Mouse (Mus musculus) kidney, adult 2 months (tissue): ENCODE measurements around the gene Tcf7l1. TPM values are rescaled to one million over a fixed set of nuclear protein-coding genes. Genes with fewer than 3 reads are reported as not detected.
A peak's percentile ranks its signal among the peaks of the same experiment; 100 is the strongest.

Experiments used
- DNase-seq: peaks from one replicate; pipeline ENCODE4 v3.0.0; 2021
- H3K27ac ChIP-seq: fragments of 200-500 bp; 2 replicates; pipeline ENCODE4 v1.5.1; 2012; ENCODE audit warnings: low read depth, low read length, control low read depth, inconsistent platforms; ENCODE audit not compliant: insufficient read depth
- H3K27me3 ChIP-seq: fragments of 200-500 bp; replicated peaks from 2 replicates; pipeline ENCODE4 v1.6.1; 2012; ENCODE audit warnings: mild to moderate bottlenecking, moderate library complexity, low read length, inconsistent platforms; ENCODE audit not compliant: control insufficient read depth, insufficient read depth
- H3K36me3 ChIP-seq: fragments of 200-500 bp; 2 replicates; pipeline ENCODE4 v1.6.1; 2012; ENCODE audit warnings: mild to moderate bottlenecking, moderate library complexity, low read length, inconsistent platforms; ENCODE audit not compliant: control insufficient read depth, insufficient read depth
- H3K4me1 ChIP-seq: fragments of 200-500 bp; 2 replicates; pipeline ENCODE4 v1.6.1; 2011; ENCODE audit warnings: low read length; ENCODE audit not compliant: control insufficient read depth, insufficient read depth
- H3K4me3 ChIP-seq: fragments of 200-500 bp; 2 replicates; pipeline ENCODE4 v1.5.1; 2011; ENCODE audit warnings: mild to moderate bottlenecking, low read depth, low read length, control low read depth; ENCODE audit not compliant: insufficient read depth
- CTCF ChIP-seq: fragments of 200-500 bp; conservative IDR thresholded peaks from 2 replicates; pipeline ENCODE4 v1.5.1; 2011; ENCODE audit warnings: low read depth, mild to moderate bottlenecking, control low read depth, low read length, moderate library complexity, mixed read lengths; ENCODE audit not compliant: insufficient read depth, insufficient read length
- POLR2A ChIP-seq: fragments of 200-500 bp; IDR thresholded peaks from one replicate; pipeline ENCODE4 v1.6.1; 2011; ENCODE audit warnings: low read depth, low read length, control low read depth
- WGBS: fragments of 180-500 bp; shearing (Covaris S2); methylation state at CpG from one replicate; pipeline ENCODE4 v1.1.7; 2018; 5-methylcytosine and 5-hydroxymethylcytosine counted together
- polyA plus RNA-seq: library from polyadenylated mRNA; depleted of rRNA; stranded (reverse); fragments of >200 nt; gene quantifications from 2 replicates; pipeline ENCODE4 v1.2.3, GENCODE M21; 2012

Gene Tcf7l1
- polyA plus RNA-seq, 1 experiment, result 16.3 TPM

- 64% methylated on average over 5 of the region's 5 CpGs for WGBS
- no peak for DNase-seq
- peaks cover 14% of the 10 kb centered on the region; the same call in 1 of the 2 replicates for H3K4me1 ChIP-seq
- H3K27me3 ChIP-seq, result no peaks in the 10 kb centered on the region
- H3K27ac ChIP-seq, result no peak overlapping the region
- no peaks in the 10 kb centered on the region for H3K36me3 ChIP-seq
- no peak overlapping the region for H3K4me3 ChIP-seq
- no peak for TF ChIP-seq CTCF
- TF ChIP-seq POLR2A, result no peak
Measured at GRCm38 (mm10) chr6:72593914-72594313, 195.1 kb downstream of the Tcf7l1 start.

- Histone ChIP-seq H3K36me3 (no peaks in the 10 kb centered on the region), H3K4me1 (peaks cover 14% of the 10 kb centered on the region; the same call in 1 of the 2 replicates), H3K27me3 (no peaks in the 10 kb centered on the region), H3K27ac (no peak overlapping the region), H3K4me3 (no peak overlapping the region)
- no peak for DNase-seq
- WGBS, result 84% methylated on average over 6 of the region's 6 CpGs
- TF ChIP-seq POLR2A, result no peak
Measured at GRCm38 (mm10) chr6:72593011-72593803, 195.8 kb downstream of the Tcf7l1 start.

- H3K27ac ChIP-seq, result no peak overlapping the region
- TF ChIP-seq CTCF (no peak), POLR2A (no peak)
Measured at GRCm38 (mm10) chr6:72590111-72590510, 198.9 kb downstream of the Tcf7l1 start.

GRCm38 (mm10) chr6:72588307-72588706 is 200.7 kb downstream of the Tcf7l1 start:
- no peak overlapping the region for H3K4me3 ChIP-seq

More at GRCm38 (mm10) chr6:72590111-72590510, 198.9 kb downstream of the Tcf7l1 start:
- Histone ChIP-seq H3K4me3 (no peak overlapping the region), H3K27me3 (no peaks in the 10 kb centered on the region), H3K36me3 (no peaks in the 10 kb centered on the region), H3K4me1 (no peaks in the 10 kb centered on the region; the same call in 1 of the 2 replicates)
- no peak for DNase-seq

GRCm38 (mm10) chr6:72586701-72587100 is 202.4 kb downstream of the Tcf7l1 start:
- TF ChIP-seq CTCF (no peak), POLR2A (no peak)
- WGBS, result 66% methylated on average over 3 of the region's 3 CpGs
- DNase-seq, result no peak
- peaks cover 14% of the 10 kb centered on the region for H3K4me1 ChIP-seq
- H3K27me3 ChIP-seq, result no peaks in the 10 kb centered on the region
- no peak overlapping the region for H3K27ac ChIP-seq
- no peaks in the 10 kb centered on the region for H3K36me3 ChIP-seq
- H3K4me3 ChIP-seq, result no peak overlapping the region

More at GRCm38 (mm10) chr6:72588307-72588706, 200.7 kb downstream of the Tcf7l1 start:
- Histone ChIP-seq H3K4me1 (peaks cover 8% of the 10 kb centered on the region), H3K27me3 (no peaks in the 10 kb centered on the region), H3K27ac (no peak overlapping the region), H3K36me3 (no peaks in the 10 kb centered on the region)
- DNase-seq, result no peak
- no peak for TF ChIP-seq CTCF
- TF ChIP-seq POLR2A, result no peak

GRCm38 (mm10) chr6:72584154-72584553 is 204.9 kb downstream of the Tcf7l1 start:
- Histone ChIP-seq H3K4me1 (peaks cover 14% of the 10 kb centered on the region), H3K27me3 (no peaks in the 10 kb centered on the region), H3K36me3 (no peaks in the 10 kb centered on the region), H3K27ac (peak overlapping the region; percentile 94), H3K4me3 (no peak overlapping the region)
- DNase-seq, result peak; percentile 76
- 53% methylated on average over 11 of the region's 11 CpGs for WGBS
- TF ChIP-seq CTCF (no peak), POLR2A (no peak)

- no peaks in the 10 kb centered on the region for H3K36me3 ChIP-seq
- WGBS, result 52% methylated on average over 4 of the region's 4 CpGs
- H3K27ac ChIP-seq, result peak overlapping the region; percentile 94
- peaks cover 14% of the 10 kb centered on the region for H3K4me1 ChIP-seq
- no peak overlapping the region for H3K4me3 ChIP-seq
- H3K27me3 ChIP-seq, result no peaks in the 10 kb centered on the region
- DNase-seq, result peak; percentile 56
- TF ChIP-seq CTCF (no peak), POLR2A (no peak)
Measured at GRCm38 (mm10) chr6:72583211-72583839, 205.7 kb downstream of the Tcf7l1 start.
